Mouse (Mus musculus) neutrophil, adult 5-6 weeks (primary cell): Measurements from ENCODE around the gene Nup37. TPM values are rescaled to one million over a fixed set of nuclear protein-coding genes. Genes with fewer than 3 reads are reported as not detected.

ENCODE experiments used
- ATAC-seq: fragments of 151-379, 151-347 bp; 2 replicates; pipeline ENCODE4 v1.8.0; 2017; ENCODE audit warnings: mild to moderate bottlenecking, moderate TSS enrichment; ENCODE audit not compliant: insufficient number of reproducible peaks, poor library complexity, low FRiP score, severe bottlenecking; ENCODE audit errors: extremely low read depth
- total RNA-seq: library from RNA; stranded (forward); fragments of 200-1000 nt; gene quantifications from 2 replicates; pipeline ENCODE4 v1.2.3, GENCODE M21; 2017

Gene Nup37
- total RNA-seq, 1 experiment from 2014 or later, result 14.1 TPM

GRCm38 (mm10) chr10:88218161-88218560 lies 71.4 kb downstream of the Nup37 start:
- no peak for ATAC-seq

- ATAC-seq, result no peak
Measured at GRCm38 (mm10) chr10:88221718-88222117, 74.9 kb downstream of the Nup37 start.

- ATAC-seq, result no peak
Measured at GRCm38 (mm10) chr10:88225421-88225820, 78.6 kb downstream of the Nup37 start.

- ATAC-seq, result no peak
Measured at GRCm38 (mm10) chr10:88227962-88228361, 81.2 kb downstream of the Nup37 start.

Other genes with a start within 250 kb of the Nup37 start
- not detected in 2 replicates for gene Pmch, start 55.9 kb upstream of the Nup37 start, total RNA-seq
- 0.49 and 1.3 TPM in 2 replicates for gene Parpbp, start 51 bp upstream of the Nup37 start, total RNA-seq
- gene Washc3, start 54.1 kb downstream of the Nup37 start, total RNA-seq, result 13.7 and 24.8 TPM in 2 replicates
- 20.1 and 22.1 TPM in 2 replicates for gene Dram1, start 232.1 kb downstream of the Nup37 start, total RNA-seq
- 34.7 and 35.9 TPM in 2 replicates for gene Gnptab, start 232.1 kb downstream of the Nup37 start, total RNA-seq